Comparison of ENCODE assay signal across 40 mouse cellular contexts in genomic region chr3:53846206-53846928, GRCm38 (mm10). TPM values are rescaled to one million over a fixed set of nuclear protein-coding genes. Genes with fewer than 3 reads are reported as not detected.
A peak's percentile ranks its signal among the peaks of the same experiment; 100 is the strongest.
DNase-seq lines count a peak whose midpoint lies in the region; ATAC-seq and TF ChIP-seq lines count a peak whose summit lies in the region.
"Had no signal": no experiment of that assay in that cellular context is flagged by ENCODE, and none has a peak within 500 bp of the region (broad histone marks: within the 10 kb centered on the region; RNA-seq: fewer than 3 reads in every experiment).

No protein-coding gene starts in this region.

- H3K27me3 ChIP-seq in embryonic facial prominence, embryonic 14.5 days (replicated peaks; ENCODE audit: control insufficient read depth, insufficient read depth, low read length): no peaks in the 10 kb centered on the region
- H3K27me3 ChIP-seq in embryonic facial prominence, embryonic 10.5 days (replicated peaks; ENCODE audit: low read depth, poor library complexity, severe bottlenecking): no peaks in the 10 kb centered on the region
- H3K27me3 ChIP-seq in stomach, postnatal 0 days (ENCODE audit: control insufficient read depth, insufficient read depth, low read length): no peaks in the 10 kb centered on the region
- H3K27me3 ChIP-seq: CH12.LX; embryonic facial prominence, embryonic 12.5 days; liver, embryonic 12.5 days; neural tube, embryonic 12.5 days had no signal

- H3K9ac ChIP-seq in embryonic facial prominence, embryonic 14.5 days (ENCODE audit: low read depth, low read length): no peak overlapping the region
- no peak overlapping the region for H3K9ac ChIP-seq in stomach, postnatal 0 days (ENCODE audit: low read length)
- H3K9ac ChIP-seq: embryonic facial prominence, embryonic 12.5 days; hindbrain, embryonic 14.5 days; liver, embryonic 12.5 days; liver, postnatal 0 days; neural tube, embryonic 12.5 days had no signal

- no peak for TF ChIP-seq EP300 in stomach, postnatal 0 days (optimal IDR thresholded peaks at IDR 0.05)

- no peaks in the 10 kb centered on the region for H3K4me1 ChIP-seq in embryonic facial prominence, embryonic 14.5 days (ENCODE audit: control insufficient read depth, insufficient read depth, low read length)
- H3K4me1 ChIP-seq in embryonic facial prominence, embryonic 10.5 days: no peaks in the 10 kb centered on the region
- peaks cover 2% of the 10 kb centered on the region; the same call in 1 of the 2 replicates for H3K4me1 ChIP-seq in stomach, postnatal 0 days (replicated peaks; ENCODE audit: control insufficient read depth, insufficient read depth)
- H3K4me1 ChIP-seq: embryonic facial prominence, embryonic 12.5 days; forebrain, embryonic 10.5 days; liver, embryonic 12.5 days; midbrain, embryonic 10.5 days; neural tube, embryonic 12.5 days had no signal

- intact Hi-C loops in left cerebral cortex, postnatal 4 days (cut with DNase I): no loop called here

- H3K4me3 ChIP-seq in embryonic facial prominence, embryonic 14.5 days (ENCODE audit: low read depth, low read length): no peak overlapping the region
- no peak overlapping the region for H3K4me3 ChIP-seq in embryonic facial prominence, embryonic 10.5 days
- no peak overlapping the region for H3K4me3 ChIP-seq in stomach, postnatal 0 days (ENCODE audit: low read depth, low read length)
- H3K4me3 ChIP-seq: embryonic facial prominence, embryonic 12.5 days; forebrain, embryonic 10.5 days; left cerebral cortex, adult 2 months; liver, embryonic 12.5 days; midbrain, embryonic 10.5 days; neural tube, embryonic 12.5 days had no signal

- ATAC-seq in embryonic facial prominence, embryonic 14.5 days (ENCODE audit: low read depth): no peak
- no peak for ATAC-seq in stomach, postnatal 0 days (ENCODE audit: low FRiP score, low TSS enrichment)
- ATAC-seq: intestine, postnatal 0 days; liver, embryonic 12.5 days; liver, postnatal 0 days; midbrain, embryonic 16.5 days had no signal

- DNase-seq in embryonic facial prominence, embryonic 14.5 days (ENCODE audit: low spot score): peak; percentile 39
- DNase-seq in embryonic facial prominence, embryonic 10.5 days (ENCODE audit: low spot score): no peak
- peak; percentile 10 for DNase-seq in left cerebral cortex, postnatal 4 days
- no peak for DNase-seq in left cerebral cortex, adult 8-10 months (ENCODE audit: low spot score in 2 of 2)
- DNase-seq in R1 (ENCODE audit: low read depth, low spot score): peak; percentile 38
- DNase-seq in stomach, postnatal 0 days (ENCODE audit: low spot score): no peak
- DNase-seq in frontal cortex, postnatal 10 days (ENCODE audit: low spot score in 2 of 2): no peak
- DNase-seq: adrenal gland, postnatal 25 days; cerebellum, adult 8-10 months; cerebellum, postnatal 25 days; gastrocnemius, postnatal 25 days; heart, adult 18-20 months; kidney, adult 9 months; kidney, postnatal 10 days; liver, postnatal 0 days; right cerebral cortex, postnatal 14 days had no signal

- H3K36me3 ChIP-seq in embryonic facial prominence, embryonic 14.5 days (ENCODE audit: control insufficient read depth, insufficient read depth, low read length): no peaks in the 10 kb centered on the region
- H3K36me3 ChIP-seq in embryonic facial prominence, embryonic 10.5 days (replicated peaks): no peaks in the 10 kb centered on the region
- no peaks in the 10 kb centered on the region for H3K36me3 ChIP-seq in stomach, postnatal 0 days (ENCODE audit: control insufficient read depth, insufficient read depth, low read length)
- H3K36me3 ChIP-seq: embryonic facial prominence, embryonic 12.5 days; forebrain, embryonic 10.5 days; G1E; liver, embryonic 12.5 days; midbrain, embryonic 10.5 days; neural tube, embryonic 12.5 days had no signal

- 0 out of 2 replicates have a peak, but pooled peaks have one; percentile 4 for TF ChIP-seq CTCF in stomach, postnatal 0 days (IDR thresholded peaks at IDR 0.05; ENCODE audit: low read depth)

- no peak overlapping the region for H3K27ac ChIP-seq in embryonic facial prominence, embryonic 14.5 days (replicated peaks; ENCODE audit: low read depth, low read length)
- H3K27ac ChIP-seq in embryonic facial prominence, embryonic 10.5 days (replicated peaks): no peak overlapping the region
- no peak overlapping the region for H3K27ac ChIP-seq in stomach, postnatal 0 days (replicated peaks)
- H3K27ac ChIP-seq: embryonic facial prominence, embryonic 12.5 days; forebrain, embryonic 10.5 days; hindbrain, embryonic 14.5 days; left cerebral cortex, adult 2 months; liver, embryonic 12.5 days; midbrain, embryonic 10.5 days; neural tube, embryonic 12.5 days had no signal

- no peak overlapping the region for H3K4me2 ChIP-seq in embryonic facial prominence, embryonic 14.5 days (ENCODE audit: low read depth, low read length)
- 0 out of 2 replicates have a peak overlapping the region, but pooled peaks have one; percentile 5 for H3K4me2 ChIP-seq in stomach, postnatal 0 days (replicated peaks; ENCODE audit: low read depth)
- H3K4me2 ChIP-seq: embryonic facial prominence, embryonic 12.5 days; heart, embryonic 11.5 days; hindbrain, embryonic 14.5 days; liver, embryonic 12.5 days; neural tube, embryonic 12.5 days had no signal

- no peaks in the 10 kb centered on the region for H3K9me3 ChIP-seq in embryonic facial prominence, embryonic 14.5 days (ENCODE audit: control insufficient read depth, low read length)
- H3K9me3 ChIP-seq in embryonic facial prominence, embryonic 10.5 days: no peaks in the 10 kb centered on the region
- no peaks in the 10 kb centered on the region for H3K9me3 ChIP-seq in stomach, postnatal 0 days (ENCODE audit: control insufficient read depth, low read length)
- H3K9me3 ChIP-seq: embryonic facial prominence, embryonic 12.5 days; forebrain, embryonic 10.5 days; G1E; liver, embryonic 12.5 days; midbrain, embryonic 10.5 days; neural tube, embryonic 12.5 days had no signal

- WGBS in embryonic facial prominence, embryonic 14.5 days: 61% methylated on average over 7 of the region's 7 CpGs
- 81% methylated on average over 7 of the region's 7 CpGs for WGBS in embryonic facial prominence, embryonic 10.5 days
- 44% methylated on average over 7 of the region's 7 CpGs for WGBS in stomach, postnatal 0 days

RNA-seq across cellular contexts. Expression of gene Gm10985, which starts 1.5 kb away (rescaled TPM):
- not detected in 2 replicates for polyA plus RNA-seq in embryonic facial prominence, embryonic 14.5 days (2014; fragmentation: Nextera tagmentation; extraction: Ambion mirVana)
- not detected in 2 replicates for polyA plus RNA-seq in embryonic facial prominence, embryonic 10.5 days (2016; fragmentation: Nextera tagmentation; extraction: Ambion mirVana)
- total RNA-seq in left cerebral cortex, postnatal 4 days (2021): not detected
- not detected for total RNA-seq in left cerebral cortex, adult 8-10 months (2022)
- not detected in 2 replicates for polyA plus RNA-seq in stomach, postnatal 0 days (2015; fragmentation: Nextera tagmentation; extraction: Ambion mirVana)
- total RNA-seq: adrenal gland, adult 18-20 months; adrenal gland, postnatal 25 days; CH12.LX; G1E; gastrocnemius, adult 18-20 months; gastrocnemius, postnatal 25 days; heart, adult 18-20 months; hematopoietic stem cell, adult 5-6 weeks; layer of hippocampus, postnatal 14 days; left cerebral cortex, adult 2 months; left cerebral cortex, postnatal 36 days; megakaryocyte progenitor cell, adult 5-6 weeks had no signal
- polyA plus RNA-seq: C2C12; embryonic facial prominence, embryonic 12.5 days; forebrain, embryonic 10.5 days; G1E; heart, embryonic 11.5 days; heart, postnatal 0 days; hindbrain, embryonic 14.5 days; intestine, postnatal 0 days; limb, embryonic 14.5 days; liver, embryonic 12.5 days; liver, postnatal 0 days; midbrain, embryonic 10.5 days; midbrain, embryonic 16.5 days; neural tube, embryonic 12.5 days; Patski; small intestine, adult 2 months; stomach, embryonic 14.5 days had no signal

RNA-seq across cellular contexts. Expression of gene Ufm1, which starts 17.3 kb away (rescaled TPM):
- 108 and 116 TPM in 2 replicates for polyA plus RNA-seq in embryonic facial prominence, embryonic 14.5 days (2014; fragmentation: Nextera tagmentation; extraction: Ambion mirVana)
- 97.1 and 100 TPM in 2 replicates for polyA plus RNA-seq in embryonic facial prominence, embryonic 10.5 days (2016; fragmentation: Nextera tagmentation; extraction: Ambion mirVana)
- 10 to 100 TPM; 94.1 to 95.3 TPM for total RNA-seq in left cerebral cortex, postnatal 4 days (2021)
- 10 to 100 TPM; 60.5 to 74.5 (median 68.1) TPM for total RNA-seq in left cerebral cortex, adult 8-10 months (2022)
- polyA plus RNA-seq in stomach, postnatal 0 days (2015; fragmentation: Nextera tagmentation; extraction: Ambion mirVana): 150 and 163 TPM in 2 replicates

Comparison
In these comparisons a context has a peak if more than half of its experiments do, and no peak if none do; other contexts are left out.
1. DNase-seq: peak in embryonic facial prominence, embryonic 14.5 days (single experiment), left cerebral cortex, postnatal 4 days (single experiment) and R1 (single experiment); none in embryonic facial prominence, embryonic 10.5 days (single experiment), left cerebral cortex, adult 8-10 months (0 of 2), stomach, postnatal 0 days (single experiment) and frontal cortex, postnatal 10 days (0 of 2).